Mouse (Mus musculus) megakaryocyte progenitor cell, adult 5-6 weeks (primary cell): Measurements from ENCODE around the gene St8sia4. TPM values are rescaled to one million over a fixed set of nuclear protein-coding genes. Genes with fewer than 3 reads are reported as not detected.

Source experiments
- ATAC-seq: replicated peaks from 2 replicates; pipeline ENCODE4 v1.8.0; 2016; ENCODE audit warnings: mild to moderate bottlenecking, moderate TSS enrichment, inconsistent platforms; ENCODE audit not compliant: poor library complexity
- total RNA-seq, 2 experiments: library from RNA; stranded (forward) in 1 of 2; stranded (reverse) in 1 of 2; fragments of 157-497, 149-512 nt in 1 of 2; fragments of 200-1000 nt in 1 of 2; gene quantifications; 2 replicates each; pipeline versions ENCODE4 v1.2.3 to v1.2.4; 2015 to 2017

St8sia4 gene
- total RNA-seq (2015), result 92.3 and 95.9 TPM in 2 replicates
- 94.2 and 102 TPM in 2 replicates for total RNA-seq (2017)

- ATAC-seq, result peak; percentile 77
These were observed at the start of gene St8sia4 for GRCm38 (mm10) chr1:95667435-95668252. TSS of gene St8sia4 (minus strand) at chr1:95667571.

GRCm38 (mm10) chr1:95709181-95709580 lies 41.8 kb upstream of the St8sia4 start:
- no peak for ATAC-seq

DNA sequence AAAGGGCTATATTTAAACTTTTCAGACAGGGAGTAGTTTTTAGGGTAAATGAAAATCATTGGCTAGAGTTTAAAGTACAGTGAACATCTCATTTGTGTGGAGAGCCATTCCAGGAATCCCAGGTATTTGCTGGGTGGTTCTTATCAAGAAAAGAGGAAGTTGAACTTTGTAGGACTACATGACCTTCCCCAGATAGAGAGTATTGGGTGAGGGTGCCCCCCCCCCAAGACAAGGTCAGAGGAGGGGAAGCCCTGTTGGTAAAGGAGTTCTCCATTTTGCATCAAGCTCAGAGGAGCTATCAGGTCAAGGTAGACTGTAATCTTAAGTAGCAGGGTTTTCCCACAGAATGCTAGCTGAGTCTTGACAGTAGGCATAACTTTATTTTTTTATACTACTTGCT lies 32.5 kb upstream of the St8sia4 start:
- ATAC-seq, result no peak

- peak; percentile 100 for ATAC-seq
These were observed 6.7 kb upstream of the St8sia4 start for GRCm38 (mm10) chr1:95674052-95674451.

- ATAC-seq, result no peak
These were observed 958 bp upstream of the St8sia4 start for GRCm38 (mm10) chr1:95668253-95668805.

DNA sequence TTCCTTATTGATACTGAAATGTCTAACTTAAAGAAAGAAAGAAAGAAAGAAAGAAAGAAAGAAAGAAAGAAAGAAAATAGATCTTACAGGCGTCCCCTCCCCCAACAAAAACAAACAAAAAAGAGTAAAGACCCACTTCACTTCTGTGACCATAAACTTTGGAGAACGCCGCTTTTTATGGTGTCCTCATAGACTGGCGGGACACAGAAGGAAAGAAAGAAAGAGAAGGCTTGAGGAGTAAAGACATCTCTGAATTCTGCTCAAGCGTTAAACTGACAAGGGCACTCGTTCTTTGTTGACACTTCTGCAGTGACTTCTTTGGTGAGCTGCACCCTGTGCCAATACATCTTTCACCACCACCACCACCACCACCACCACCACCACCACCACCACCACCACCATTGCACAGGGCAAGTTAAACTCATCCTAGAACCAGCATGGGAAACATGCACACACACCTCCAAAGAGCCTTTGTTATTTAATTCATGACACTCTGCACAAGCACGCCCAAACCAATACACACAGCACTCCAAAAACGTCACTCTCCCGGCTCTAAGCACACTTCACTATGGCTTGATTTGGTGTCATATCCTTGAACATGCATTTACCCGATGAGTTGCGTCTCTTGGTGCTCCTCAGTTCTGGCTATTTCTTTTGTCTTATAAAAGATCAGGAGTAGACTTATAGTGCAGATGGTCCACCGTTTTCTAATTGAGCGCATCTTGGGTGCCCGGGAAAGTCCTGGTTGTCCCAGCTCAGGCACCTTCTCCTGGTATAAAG lies 640 bp downstream of the St8sia4 start:
- ATAC-seq, result 0 out of 2 replicates have a peak, but pooled peaks have one; percentile 1

DNA sequence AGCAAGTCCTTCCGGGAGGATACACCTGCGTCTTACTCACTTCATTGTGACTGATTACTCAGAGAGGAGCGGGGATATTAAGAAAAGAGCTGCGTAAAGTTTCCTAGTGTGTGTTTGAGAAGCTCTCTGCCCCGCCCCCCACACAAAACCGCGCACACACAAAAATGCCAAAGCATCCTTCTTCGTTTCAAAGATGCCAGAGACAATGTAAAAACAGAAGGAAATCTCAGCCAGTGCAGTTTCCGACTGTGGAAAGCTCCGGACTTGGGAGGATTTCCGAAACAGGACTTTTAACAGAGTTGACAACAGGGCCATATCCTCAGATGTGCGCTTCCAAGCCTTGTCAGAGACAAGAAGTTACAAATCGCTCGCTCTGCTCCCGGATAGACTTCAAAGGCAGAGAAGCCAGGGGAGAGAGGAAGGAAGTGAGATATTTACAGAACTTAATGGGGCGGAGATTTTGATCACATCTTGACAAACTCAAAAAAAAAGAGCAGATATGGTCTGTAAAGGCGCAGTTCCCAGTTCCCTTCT lies 1.4 kb downstream of the St8sia4 start:
- ATAC-seq, result peak; percentile 14

DNA sequence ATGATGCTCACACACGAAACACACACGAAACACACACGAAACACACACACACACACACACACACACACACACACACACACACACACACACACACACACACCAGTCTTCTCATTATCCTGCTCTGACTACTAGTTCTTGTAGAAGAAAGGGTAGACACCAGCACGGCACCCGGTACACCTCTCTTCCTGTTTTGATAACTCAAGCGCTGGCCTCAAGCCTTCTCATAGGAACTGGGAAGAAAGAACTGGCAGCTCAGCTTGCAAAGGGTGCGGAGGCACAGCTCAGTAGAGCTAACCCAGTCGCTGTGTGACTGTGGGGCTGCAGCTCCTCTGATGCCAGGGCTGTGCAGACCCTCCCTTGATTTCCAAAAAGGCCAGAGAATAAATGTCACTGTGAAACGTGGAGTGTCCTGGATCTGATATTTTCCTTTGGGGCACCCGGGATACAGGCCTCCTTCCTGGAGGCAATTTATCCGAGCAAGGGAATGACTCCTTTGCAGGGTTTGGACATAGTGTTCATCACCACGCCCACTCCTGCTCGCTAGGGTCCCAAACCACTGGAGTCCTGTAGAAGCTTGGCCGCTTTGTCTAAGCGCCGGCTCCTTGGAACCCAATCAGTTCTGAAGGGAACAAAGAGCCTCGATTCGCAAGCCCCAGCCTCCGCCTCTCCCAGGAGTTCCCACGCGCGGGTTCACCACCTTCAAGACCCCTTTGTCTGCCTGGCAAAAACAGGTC lies 2.2 kb downstream of the St8sia4 start:
- ATAC-seq, result peak; percentile 19

GRCm38 (mm10) chr1:95664321-95664825 lies 3.0 kb downstream of the St8sia4 start:
- peak; percentile 5 for ATAC-seq

DNA sequence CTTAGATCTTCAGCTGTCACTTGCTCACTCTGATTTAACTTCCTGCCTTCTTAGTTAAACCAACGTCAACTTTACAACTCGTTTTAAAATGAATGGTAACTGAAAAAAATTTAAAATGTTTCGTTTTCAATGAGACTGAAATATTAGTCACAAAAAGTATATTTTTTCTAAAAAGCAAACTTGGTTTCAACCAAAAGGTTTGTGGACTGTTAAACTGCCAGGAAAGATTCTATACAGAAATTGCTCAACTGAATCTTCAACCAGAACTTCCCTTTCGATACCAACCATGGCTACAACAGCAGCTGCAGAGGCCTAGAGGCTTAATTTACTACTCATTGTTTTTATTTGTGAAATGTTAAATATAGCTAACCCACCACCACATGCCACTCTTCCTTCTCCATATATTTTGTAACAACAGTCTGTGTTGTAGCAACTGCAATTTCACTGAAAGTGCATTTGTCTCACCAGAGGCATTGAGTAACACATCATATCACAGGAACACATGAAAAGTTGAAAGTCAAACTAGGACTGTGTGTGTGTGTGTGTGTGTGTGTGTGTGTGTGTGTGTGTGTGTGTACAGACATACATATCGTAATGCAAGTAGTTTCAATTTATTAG lies 10.2 kb downstream of the St8sia4 start:
- peak; percentile 95 for ATAC-seq

DNA sequence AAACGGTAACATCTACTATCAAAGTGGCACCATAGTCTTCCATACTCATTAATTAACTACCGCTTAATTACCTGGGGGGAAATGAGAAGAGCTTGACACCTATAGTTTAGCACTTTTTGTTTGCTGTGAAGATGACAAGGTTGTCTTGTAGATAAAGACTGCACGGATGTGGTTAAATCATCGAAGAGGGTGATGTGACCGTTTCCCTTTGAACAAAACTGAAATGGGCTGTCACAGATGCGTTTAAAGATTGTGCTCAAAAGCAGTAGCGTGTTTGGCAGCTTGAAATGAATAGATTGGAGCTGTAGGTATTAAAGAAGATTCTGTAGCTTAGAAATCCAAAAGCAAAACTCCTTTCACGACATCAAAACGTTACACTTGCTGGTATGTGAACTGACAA lies 11.8 kb downstream of the St8sia4 start:
- peak; percentile 42 for ATAC-seq

- ATAC-seq, result no peak
These were observed 13.9 kb downstream of the St8sia4 start for GRCm38 (mm10) chr1:95653445-95653844.

- no peak for ATAC-seq
These were observed 23.1 kb downstream of the St8sia4 start for GRCm38 (mm10) chr1:95644292-95644691.

DNA sequence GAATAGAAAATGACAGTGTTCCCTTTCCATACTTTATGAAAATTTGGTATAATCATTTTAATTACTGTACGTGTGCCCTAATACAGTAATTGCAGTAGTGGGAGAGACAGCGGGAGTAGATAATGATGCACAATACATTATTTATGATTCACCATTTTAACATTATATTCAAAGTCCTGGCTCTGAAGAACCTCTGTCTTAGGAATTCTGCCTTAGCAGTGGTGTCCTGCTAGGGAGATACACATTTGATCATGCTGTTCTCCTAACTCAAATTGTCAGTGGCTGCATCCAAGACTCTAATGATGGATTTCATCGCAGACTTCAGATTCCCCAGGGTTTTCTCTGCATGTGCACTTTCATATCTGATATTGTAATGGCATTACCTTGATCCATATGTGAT lies 28.4 kb downstream of the St8sia4 start:
- ATAC-seq, result no peak

GRCm38 (mm10) chr1:95624376-95624775 lies 43.0 kb downstream of the St8sia4 start:
- no peak for ATAC-seq

GRCm38 (mm10) chr1:95618647-95619046 lies 48.7 kb downstream of the St8sia4 start:
- no peak for ATAC-seq

DNA sequence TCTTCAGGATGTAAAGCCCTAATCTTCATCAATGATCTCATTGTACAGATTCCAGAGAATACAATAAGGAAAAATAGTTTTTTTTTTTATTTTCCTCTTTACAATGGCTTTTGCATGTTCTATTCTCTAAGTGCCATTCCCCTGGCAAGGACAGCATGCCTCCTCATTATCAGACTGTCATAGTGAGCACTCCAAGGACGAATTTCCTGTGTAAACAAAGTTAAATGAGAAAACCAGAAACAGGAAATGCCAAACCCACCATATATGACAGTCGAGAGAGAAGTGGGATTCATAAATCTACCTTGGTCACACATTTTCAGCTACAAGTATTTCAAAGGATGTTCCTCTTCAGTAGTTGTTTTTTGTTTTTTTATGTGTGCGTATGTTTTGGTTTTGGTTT lies 49.2 kb downstream of the St8sia4 start:
- ATAC-seq, result no peak

DNA sequence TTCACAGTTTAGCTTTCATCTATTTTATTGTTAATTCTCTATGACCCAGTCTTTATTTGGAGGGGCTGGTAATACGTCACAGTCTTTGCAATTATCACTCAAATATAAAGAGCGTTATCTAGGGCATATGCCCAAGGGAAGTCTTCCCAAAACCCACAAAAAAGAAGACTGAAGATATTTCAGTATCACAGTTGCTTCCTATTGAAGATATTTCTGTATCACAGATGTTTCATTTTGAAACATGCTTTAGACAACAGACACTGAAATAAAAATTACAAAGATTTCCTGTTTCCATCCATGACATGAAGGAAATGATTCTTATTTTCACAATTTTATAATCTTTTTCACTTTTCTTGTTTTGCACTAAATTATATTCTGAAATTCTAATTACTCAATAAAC lies 57.4 kb downstream of the St8sia4 start:
- ATAC-seq, result no peak

GRCm38 (mm10) chr1:95609045-95609444 lies 58.3 kb downstream of the St8sia4 start:
- ATAC-seq, result no peak

GRCm38 (mm10) chr1:95605458-95605857 lies 61.9 kb downstream of the St8sia4 start:
- no peak; the same call in 1 of the 2 replicates for ATAC-seq
